Mouse (Mus musculus) embryonic facial prominence, embryonic 12.5 days (tissue): ENCODE measurements around the gene Frat1. TPM values are rescaled to one million over a fixed set of nuclear protein-coding genes. Genes with fewer than 3 reads are reported as not detected.

Experiments
- ATAC-seq: fragments of 200-750 bp; cut with Nextera tagmentation; 2 replicates; pipeline ENCODE4 v1.8.0; 2017; ENCODE audit not compliant: insufficient number of reproducible peaks, insufficient read depth, low FRiP score, low TSS enrichment
- H3K27ac ChIP-seq: fragments of 300-500 bp; sonication (generic); 2 replicates; pipeline ENCODE4 v1.5.1; 2016; ENCODE audit warnings: mild to moderate bottlenecking
- H3K27me3 ChIP-seq: fragments of 300-500 bp; sonication (generic); 2 replicates; pipeline ENCODE4 v1.6.1; 2016; ENCODE audit warnings: mild to moderate bottlenecking, moderate library complexity
- H3K36me3 ChIP-seq: fragments of 300-500 bp; sonication (generic); 2 replicates; pipeline ENCODE4 v1.6.1; 2016; ENCODE audit warnings: mild to moderate bottlenecking
- H3K4me1 ChIP-seq: fragments of 300-500 bp; sonication (generic); 2 replicates; pipeline ENCODE4 v1.6.1; 2016
- H3K4me2 ChIP-seq: fragments of 300-500 bp; sonication (generic); replicated peaks from 2 replicates; pipeline ENCODE4 v1.6.1; 2016; ENCODE audit warnings: mild to moderate bottlenecking, moderate library complexity
- H3K4me3 ChIP-seq: fragments of 300-500 bp; sonication (generic); 2 replicates; pipeline ENCODE4 v1.5.1; 2016; ENCODE audit warnings: mild to moderate bottlenecking
- H3K9ac ChIP-seq: fragments of 300-500 bp; sonication (generic); 2 replicates; pipeline ENCODE4 v1.6.1; 2016; ENCODE audit warnings: mild to moderate bottlenecking, moderate library complexity
- H3K9me3 ChIP-seq: fragments of 300-500 bp; sonication (generic); 2 replicates; pipeline ENCODE4 v1.6.1; 2016; ENCODE audit warnings: mild to moderate bottlenecking, moderate library complexity
- WGBS: fragments of 180-500 bp; shearing (Covaris S2); methylation state at CpG from one replicate; pipeline ENCODE4 v1.1.7; 2016; 5-methylcytosine and 5-hydroxymethylcytosine counted together
- polyA plus RNA-seq: library from polyadenylated mRNA; unstranded; fragments of >200 nt; fragmentation: Nextera tagmentation; extraction: Ambion mirVana; gene quantifications from 2 replicates; pipeline ENCODE4 v1.2.1, GENCODE M21; 2016

Gene Frat1
- polyA plus RNA-seq, 1 experiment from 2014 or later, result 8.9 TPM

DNA sequence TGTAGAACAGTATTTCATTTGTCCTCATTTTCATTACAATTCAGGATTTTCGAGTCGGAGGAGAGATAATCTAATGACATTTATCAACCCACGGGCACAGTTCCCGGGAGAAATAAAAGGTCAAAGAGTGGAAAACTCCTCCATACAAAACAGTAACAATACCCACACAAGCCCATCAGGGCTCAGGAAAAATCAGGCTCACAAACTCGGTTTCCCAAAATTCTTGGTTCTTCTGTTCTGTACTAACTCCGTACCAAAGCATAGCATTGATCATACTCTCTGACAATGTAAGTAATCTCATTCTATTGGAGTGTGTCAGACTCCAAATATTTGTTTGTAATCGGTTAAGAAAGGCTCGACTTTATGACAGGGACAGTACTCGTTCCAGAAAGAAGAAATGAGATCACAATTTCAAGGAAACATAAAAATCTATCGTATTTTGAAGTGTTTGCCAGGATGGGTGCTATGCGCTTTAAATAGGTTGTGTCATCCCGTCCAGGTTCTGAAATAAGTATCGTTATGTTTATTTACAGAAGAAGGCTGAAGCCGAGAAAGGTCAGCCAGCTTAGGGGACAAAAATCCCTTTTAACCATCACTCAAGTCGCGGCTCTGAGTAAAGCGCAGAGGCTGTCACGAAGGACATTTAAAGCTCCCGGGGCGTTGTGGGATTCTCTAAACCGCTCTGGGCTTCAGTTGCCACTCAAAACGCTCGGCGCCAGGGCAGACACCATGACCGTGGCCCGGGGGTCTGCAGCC is 28.6 kb upstream of the Frat1 start:
- peak overlapping the region; percentile 83 for H3K4me3 ChIP-seq
- no peaks in the 10 kb centered on the region for H3K36me3 ChIP-seq
- peak overlapping the region; percentile 77 for H3K4me2 ChIP-seq
- peak overlapping the region; percentile 78 for H3K9ac ChIP-seq
- peaks cover 16% of the 10 kb centered on the region for H3K4me1 ChIP-seq
- H3K27me3 ChIP-seq, result no peaks in the 10 kb centered on the region
- peak overlapping the region; percentile 56 for H3K27ac ChIP-seq
- H3K9me3 ChIP-seq, result no peaks in the 10 kb centered on the region; the same call in 1 of the 2 replicates
- ATAC-seq, result no peak
- WGBS, result 6% methylated on average over 26 of the region's 26 CpGs

DNA sequence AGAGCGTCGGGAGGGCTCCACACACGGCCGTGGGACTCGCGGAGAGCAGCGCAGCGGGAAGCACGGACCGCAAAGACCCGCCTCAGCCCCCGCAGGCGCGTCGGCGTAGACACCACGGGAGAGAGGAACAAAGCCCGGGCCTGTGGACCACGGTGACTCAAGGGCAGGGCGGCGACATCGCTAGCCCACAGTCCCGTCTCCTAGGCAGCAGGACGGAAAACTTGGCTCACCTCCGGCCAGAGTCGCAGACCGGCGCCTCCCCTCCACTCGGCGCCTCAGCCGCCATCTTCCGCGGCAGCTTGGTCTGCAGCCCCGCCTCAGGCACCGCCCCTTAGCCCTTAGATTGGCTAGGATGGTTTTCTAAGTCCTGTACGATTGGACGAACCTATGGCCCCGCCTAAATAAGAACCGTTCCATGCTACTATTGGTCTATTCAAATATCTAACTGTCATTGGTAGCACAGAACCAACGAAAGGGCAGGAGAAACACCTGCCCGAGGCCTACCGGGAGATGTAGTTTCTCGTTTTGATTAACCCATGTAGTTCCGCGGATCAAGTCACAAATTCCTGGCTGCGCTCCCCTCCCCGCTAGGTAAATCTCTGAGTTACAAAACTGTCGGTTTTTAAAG is 27.9 kb upstream of the Frat1 start, which contains the start of gene Arhgap19:
Gene Arhgap19, minus strand, starts transcription at position 306 of the 628 bp plus-strand sequence.
- ATAC-seq, result peak; percentile 99
- Histone ChIP-seq H3K27ac (peak within 1 kb of the TSS; percentile 56), H3K4me3 (peak within 1 kb of the TSS; percentile 83), H3K9me3 (no peaks in the 10 kb centered on the region; the same call in 1 of the 2 replicates), H3K4me2 (peak within 1 kb of the TSS; percentile 77), H3K4me1 (peaks cover 15% of the 10 kb centered on the region), H3K36me3 (no peaks in the 10 kb centered on the region), H3K9ac (peak within 1 kb of the TSS; percentile 78), H3K27me3 (no peaks in the 10 kb centered on the region)
- WGBS, result under 1% methylated on average over 48 of the region's 48 CpGs

DNA sequence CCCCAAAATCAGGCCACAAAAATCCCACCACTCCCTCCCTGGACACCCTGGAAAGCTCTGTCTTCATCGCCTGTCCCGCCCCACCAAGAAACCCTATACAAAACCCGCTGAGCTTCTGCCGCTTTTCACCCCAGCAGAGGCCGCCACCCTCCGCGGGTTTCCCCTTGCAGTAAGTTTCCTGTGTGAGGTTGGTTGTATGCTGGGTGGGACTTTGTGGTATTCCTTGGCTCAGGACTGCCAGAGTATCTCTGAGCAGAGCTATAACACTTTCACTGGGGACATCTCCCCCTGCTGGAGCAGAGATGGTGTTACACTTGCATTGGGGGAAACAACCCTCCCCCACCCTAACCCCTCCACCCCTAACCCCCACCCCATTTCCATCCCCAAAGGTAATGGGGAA is 26.4 kb upstream of the Frat1 start:
- Histone ChIP-seq H3K4me3 (no peak overlapping the region), H3K27ac (no peak overlapping the region), H3K27me3 (no peaks in the 10 kb centered on the region), H3K36me3 (no peaks in the 10 kb centered on the region), H3K9me3 (no peaks in the 10 kb centered on the region; the same call in 1 of the 2 replicates), H3K4me1 (peaks cover 13% of the 10 kb centered on the region), H3K4me2 (no peak overlapping the region), H3K9ac (no peak overlapping the region)
- ATAC-seq, result no peak
- 38% methylated on average over 7 of the region's 7 CpGs for WGBS

DNA sequence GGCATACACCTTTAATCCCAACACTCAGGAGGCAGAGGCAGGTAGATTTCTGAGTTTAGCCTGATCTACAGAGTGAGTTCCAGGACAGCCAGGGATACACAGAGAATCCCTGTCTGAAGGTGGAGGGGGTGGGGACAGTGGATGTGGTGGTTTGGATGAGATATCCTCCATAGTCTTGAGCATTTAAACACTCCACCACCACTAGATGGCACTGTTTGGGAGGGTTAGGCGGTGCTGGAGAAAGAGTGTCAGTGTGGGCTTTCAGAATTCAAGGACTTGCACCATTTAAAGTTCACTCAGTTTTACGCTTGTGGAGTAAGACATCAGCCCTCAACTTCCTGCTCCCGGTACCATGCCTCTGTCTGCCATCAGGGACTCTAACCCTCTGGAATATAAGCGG is 23.9 kb upstream of the Frat1 start:
- Histone ChIP-seq H3K27ac (no peak overlapping the region), H3K36me3 (no peaks in the 10 kb centered on the region), H3K4me1 (peaks cover 2% of the 10 kb centered on the region), H3K9ac (no peak overlapping the region), H3K4me2 (no peak overlapping the region), H3K4me3 (no peak overlapping the region), H3K27me3 (no peaks in the 10 kb centered on the region), H3K9me3 (no peaks in the 10 kb centered on the region; the same call in 1 of the 2 replicates)
- 85% methylated on average over 4 of the region's 4 CpGs for WGBS
- ATAC-seq, result no peak

DNA sequence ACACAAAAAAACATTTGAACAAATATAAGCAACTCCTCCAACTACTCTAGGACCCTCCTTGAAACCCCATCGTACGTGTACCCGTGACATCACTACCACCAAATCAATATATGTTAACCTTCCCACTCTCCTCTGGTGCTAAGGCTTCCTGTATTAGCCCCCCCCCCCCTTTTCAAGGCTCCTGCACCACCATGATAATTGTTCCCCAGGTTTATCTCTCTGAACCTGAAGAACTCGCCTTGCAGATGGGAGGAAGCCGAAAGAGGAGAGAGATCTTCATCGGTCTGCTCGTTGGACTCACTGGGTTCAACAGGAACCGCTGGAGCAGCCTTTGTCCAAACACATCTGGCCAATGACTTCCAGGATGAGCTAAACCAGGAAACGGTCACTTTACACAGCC is 22.3 kb upstream of the Frat1 start:
- no peaks in the 10 kb centered on the region for H3K27me3 ChIP-seq
- no peaks in the 10 kb centered on the region; the same call in 1 of the 2 replicates for H3K9me3 ChIP-seq
- no peak overlapping the region for H3K4me3 ChIP-seq
- no peak overlapping the region for H3K27ac ChIP-seq
- ATAC-seq, result no peak
- 89% methylated on average over 9 of the region's 9 CpGs for WGBS
- no peaks in the 10 kb centered on the region for H3K4me1 ChIP-seq
- no peak overlapping the region for H3K4me2 ChIP-seq
- no peaks in the 10 kb centered on the region for H3K36me3 ChIP-seq
- H3K9ac ChIP-seq, result no peak overlapping the region

DNA sequence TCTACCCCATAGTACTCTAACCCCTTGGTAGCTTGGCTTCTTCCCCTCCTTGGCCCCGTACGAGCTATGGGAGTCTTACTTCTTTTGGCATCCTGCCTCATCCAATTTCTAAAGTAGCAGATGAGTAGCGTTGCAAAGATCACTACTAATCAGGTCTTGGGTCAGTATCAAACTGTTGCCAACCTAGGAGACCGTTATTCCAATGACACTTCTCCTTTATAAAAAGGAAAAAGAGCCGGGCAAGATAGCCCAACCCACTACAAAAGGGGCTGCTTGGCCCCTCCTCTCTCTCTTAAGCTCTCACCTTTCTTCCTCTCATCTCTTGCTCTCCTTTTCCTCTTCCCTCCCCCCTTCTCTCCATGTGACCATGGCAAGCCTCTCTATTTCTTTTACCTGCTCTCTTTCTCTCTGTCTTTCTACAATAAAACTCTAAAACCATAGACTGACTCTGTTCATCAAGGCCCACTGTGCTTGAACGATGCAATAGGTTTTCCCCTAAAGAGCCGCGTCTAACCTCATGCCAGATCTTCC is 21.6 kb upstream of the Frat1 start:
- H3K36me3 ChIP-seq, result no peaks in the 10 kb centered on the region
- no peak overlapping the region for H3K9ac ChIP-seq
- H3K4me2 ChIP-seq, result no peak overlapping the region
- no peak overlapping the region for H3K27ac ChIP-seq
- H3K4me3 ChIP-seq, result no peak overlapping the region
- no peak for ATAC-seq
- no peaks in the 10 kb centered on the region for H3K27me3 ChIP-seq
- H3K4me1 ChIP-seq, result no peaks in the 10 kb centered on the region
- 81% methylated on average over 8 of the region's 8 CpGs for WGBS
- H3K9me3 ChIP-seq, result no peaks in the 10 kb centered on the region; the same call in 1 of the 2 replicates

DNA sequence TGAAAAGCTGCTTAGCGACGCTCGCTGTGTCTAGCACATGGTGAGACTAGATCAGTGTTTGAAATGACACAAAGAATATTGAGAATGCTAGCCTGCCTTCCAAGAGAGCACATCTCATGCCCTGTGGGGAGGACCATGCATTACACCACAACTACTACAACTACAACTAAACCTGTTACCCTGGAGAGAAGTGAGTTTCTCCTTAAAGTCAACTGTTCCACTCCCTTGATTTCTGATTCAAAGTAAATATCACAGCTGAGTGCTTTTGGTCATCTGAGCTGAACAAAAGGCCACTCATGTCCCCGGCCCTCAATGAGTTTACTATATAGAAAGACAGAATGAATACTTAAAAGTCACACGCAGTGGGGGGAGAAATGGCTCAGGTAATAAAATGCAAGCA is 19.7 kb upstream of the Frat1 start:
- H3K4me2 ChIP-seq, result no peak overlapping the region
- ATAC-seq, result no peak
- no peak overlapping the region for H3K4me3 ChIP-seq
- no peaks in the 10 kb centered on the region; the same call in 1 of the 2 replicates for H3K9me3 ChIP-seq
- H3K27ac ChIP-seq, result no peak overlapping the region
- no peaks in the 10 kb centered on the region for H3K27me3 ChIP-seq
- H3K4me1 ChIP-seq, result no peaks in the 10 kb centered on the region
- H3K36me3 ChIP-seq, result no peaks in the 10 kb centered on the region
- no peak overlapping the region for H3K9ac ChIP-seq
- 86% methylated on average over 5 of the region's 5 CpGs for WGBS

DNA sequence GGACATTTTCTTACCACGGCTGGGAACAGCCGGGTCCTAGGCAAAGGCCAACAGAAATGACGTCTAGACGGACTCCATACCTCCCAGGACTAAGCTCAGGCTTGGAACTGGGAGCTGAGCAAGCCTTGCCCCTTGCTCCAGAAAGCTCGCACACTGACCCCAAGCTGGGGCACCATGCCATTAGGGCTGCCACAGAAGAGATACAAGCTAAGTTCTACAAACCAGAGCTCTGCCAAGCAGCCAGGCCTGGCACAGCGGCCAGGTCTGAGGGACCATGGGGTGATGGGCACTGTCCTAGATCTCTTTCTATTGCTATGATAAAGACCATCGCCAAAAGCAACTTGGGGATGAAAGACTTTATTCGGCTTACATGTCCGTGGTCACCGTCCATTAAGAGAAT is 17.2 kb upstream of the Frat1 start:
- H3K27ac ChIP-seq, result no peak overlapping the region
- H3K9me3 ChIP-seq, result no peaks in the 10 kb centered on the region
- no peaks in the 10 kb centered on the region for H3K36me3 ChIP-seq
- no peaks in the 10 kb centered on the region for H3K27me3 ChIP-seq
- 92% methylated on average over 10 of the region's 10 CpGs for WGBS
- H3K4me2 ChIP-seq, result no peak overlapping the region
- no peak overlapping the region for H3K9ac ChIP-seq
- peaks cover 12% of the 10 kb centered on the region for H3K4me1 ChIP-seq
- no peak overlapping the region for H3K4me3 ChIP-seq
- no peak for ATAC-seq

DNA sequence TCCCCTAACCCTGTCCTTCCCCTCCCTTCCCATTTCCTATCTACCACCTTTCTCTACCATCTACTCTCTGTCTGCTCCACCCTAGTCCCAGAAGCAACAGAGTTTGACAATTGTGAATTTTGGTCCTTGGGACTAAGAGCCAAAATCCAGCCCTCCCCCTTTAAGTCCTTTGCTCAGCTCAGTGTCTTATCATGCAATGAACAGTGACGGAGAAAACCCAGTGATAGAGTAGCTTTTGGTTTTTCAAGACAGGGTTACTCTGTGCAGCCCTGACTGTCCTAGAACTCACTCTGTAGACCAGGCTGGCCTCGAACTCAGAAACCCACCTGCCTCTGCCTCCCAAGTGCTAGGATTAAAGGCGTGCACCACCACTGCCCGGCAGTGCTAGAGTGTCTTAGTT is 16.4 kb upstream of the Frat1 start:
- Histone ChIP-seq H3K27ac (no peak overlapping the region), H3K9me3 (no peaks in the 10 kb centered on the region), H3K36me3 (no peaks in the 10 kb centered on the region), H3K9ac (no peak overlapping the region), H3K4me3 (no peak overlapping the region), H3K27me3 (no peaks in the 10 kb centered on the region), H3K4me2 (no peak overlapping the region), H3K4me1 (peaks cover 14% of the 10 kb centered on the region)
- ATAC-seq, result no peak
- WGBS, result 91% methylated on average over 4 of the region's 4 CpGs

DNA sequence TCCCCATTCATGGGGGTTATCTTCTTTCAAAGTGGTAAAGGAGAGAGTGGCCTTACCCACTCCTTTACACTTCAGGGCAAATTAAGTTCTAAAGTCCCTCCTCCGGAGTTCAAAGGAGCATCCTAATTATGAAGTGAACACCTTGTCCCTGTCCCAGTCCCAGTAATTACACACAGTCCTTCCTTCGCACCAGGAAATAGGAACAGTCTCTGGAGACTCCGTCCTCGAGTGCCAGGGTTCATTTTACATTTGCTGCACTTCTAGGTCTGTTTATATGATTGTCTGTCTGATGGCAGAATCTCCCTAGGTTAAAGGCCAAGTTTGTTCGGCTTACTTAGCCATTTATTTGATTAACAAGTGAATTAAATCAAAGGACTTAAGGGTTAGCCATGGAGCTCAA is 13.4 kb upstream of the Frat1 start:
- H3K27me3 ChIP-seq, result no peaks in the 10 kb centered on the region
- H3K36me3 ChIP-seq, result no peaks in the 10 kb centered on the region
- no peak overlapping the region for H3K4me2 ChIP-seq
- peaks cover 17% of the 10 kb centered on the region for H3K4me1 ChIP-seq
- H3K9ac ChIP-seq, result no peak overlapping the region
- no peak overlapping the region for H3K4me3 ChIP-seq
- ATAC-seq, result no peak
- 40% methylated on average over 5 of the region's 5 CpGs for WGBS
- peak overlapping the region; percentile 83 for H3K27ac ChIP-seq
- H3K9me3 ChIP-seq, result no peaks in the 10 kb centered on the region

DNA sequence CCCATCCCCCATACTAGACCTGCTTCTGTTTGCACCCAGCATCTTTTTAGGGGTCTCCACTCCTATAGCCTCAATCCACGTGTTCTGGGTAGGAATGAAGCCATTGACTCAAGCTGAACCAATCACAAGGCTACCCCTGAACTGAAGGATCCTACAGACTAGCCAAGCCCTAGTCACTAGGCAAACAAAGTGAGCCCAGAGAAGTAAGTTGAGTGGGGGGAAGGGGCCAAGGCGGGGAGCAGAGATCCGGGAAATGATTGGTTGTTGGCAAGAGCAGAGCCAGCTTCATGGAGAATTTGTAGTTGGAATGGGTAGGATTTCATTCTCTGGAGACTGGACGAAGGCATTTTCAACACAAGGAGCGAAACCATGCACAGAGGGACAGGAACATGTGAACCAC is 12.9 kb upstream of the Frat1 start:
- 27% methylated on average over 5 of the region's 5 CpGs for WGBS
- H3K4me3 ChIP-seq, result no peak overlapping the region
- ATAC-seq, result peak; percentile 88
- H3K9me3 ChIP-seq, result no peaks in the 10 kb centered on the region
- peak overlapping the region; percentile 83 for H3K27ac ChIP-seq
- no peak overlapping the region for H3K9ac ChIP-seq
- no peaks in the 10 kb centered on the region for H3K27me3 ChIP-seq
- H3K4me1 ChIP-seq, result peaks cover 19% of the 10 kb centered on the region
- H3K36me3 ChIP-seq, result no peaks in the 10 kb centered on the region
- 0 out of 2 replicates have a peak overlapping the region, but pooled peaks have one; percentile 13 for H3K4me2 ChIP-seq

DNA sequence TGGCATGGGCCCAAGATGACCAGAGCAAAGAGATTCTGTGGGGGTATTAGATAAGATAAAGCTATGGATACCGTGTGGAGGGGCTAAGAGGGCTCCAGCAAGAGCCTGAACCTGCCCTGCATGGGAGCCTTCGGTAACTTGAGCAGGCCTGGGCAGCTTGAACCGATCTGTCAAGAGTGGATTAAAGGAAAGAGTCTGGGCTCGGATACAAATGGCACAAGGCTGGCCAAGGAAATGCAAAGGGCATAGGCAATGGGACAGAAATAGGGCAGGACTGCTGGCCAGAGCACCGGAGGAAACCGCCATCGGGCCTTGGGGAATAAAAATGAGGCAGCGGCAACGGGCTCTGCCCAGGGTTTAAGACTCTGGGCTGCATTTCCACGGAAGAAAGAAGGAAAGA is 12.4 kb upstream of the Frat1 start:
- Histone ChIP-seq H3K9me3 (no peaks in the 10 kb centered on the region), H3K36me3 (no peaks in the 10 kb centered on the region), H3K4me1 (peaks cover 19% of the 10 kb centered on the region), H3K9ac (no peak overlapping the region), H3K27ac (peak overlapping the region; percentile 83), H3K4me2 (0 out of 2 replicates have a peak overlapping the region, but pooled peaks have one; percentile 13), H3K27me3 (no peaks in the 10 kb centered on the region), H3K4me3 (no peak overlapping the region)
- WGBS, result 37% methylated on average over 10 of the region's 10 CpGs
- peak; percentile 77 for ATAC-seq
